ENCODE assay signal across 19 mouse cellular contexts in genomic region chr4:57687583-57687982, GRCm38 (mm10).
"Had no signal": no experiment of that assay in that cellular context is flagged by ENCODE, and none has a peak within 500 bp of the region (broad histone marks: within the 10 kb centered on the region; RNA-seq: fewer than 3 reads in every experiment).

No protein-coding gene starts in this region.

- DNase-seq: kidney, adult 11 months; kidney, adult 8-10 months; kidney, postnatal 10 days; kidney, postnatal 36 days; layer of hippocampus, postnatal 36 days; liver; lung, adult 18-20 months; lung, postnatal 10 days; midbrain, embryonic 14.5 days; thymus, adult 2 months; thymus, postnatal 14 days; thymus, postnatal 4 days had no signal

- H3K9ac ChIP-seq: kidney, embryonic 15.5 days; limb, embryonic 13.5 days; liver, embryonic 12.5 days; liver, embryonic 15.5 days; lung, embryonic 15.5 days had no signal

- H3K27ac ChIP-seq: kidney, embryonic 15.5 days; limb, embryonic 13.5 days; liver, embryonic 12.5 days; liver, embryonic 15.5 days; lung, embryonic 15.5 days had no signal

- H3K27me3 ChIP-seq: kidney, embryonic 15.5 days; limb, embryonic 13.5 days; liver, embryonic 12.5 days; liver, embryonic 15.5 days; lung, embryonic 15.5 days had no signal

- H3K4me1 ChIP-seq: liver, embryonic 12.5 days; liver, embryonic 15.5 days; megakaryocyte, embryonic 14.5 days had no signal

- H3K36me3 ChIP-seq: kidney, embryonic 15.5 days; liver, embryonic 12.5 days; liver, embryonic 15.5 days had no signal

- ATAC-seq: liver, embryonic 12.5 days had no signal

- H3K4me3 ChIP-seq: kidney, embryonic 15.5 days; limb, embryonic 10.5 days; limb, embryonic 13.5 days; liver, embryonic 12.5 days; liver, embryonic 15.5 days; lung, embryonic 15.5 days; megakaryocyte, embryonic 14.5 days had no signal
